Mouse (Mus musculus) right cerebral cortex, postnatal 4 days (tissue): Measurements from ENCODE around the gene Gm21866.
"Not testable (repeated sequence)": the region's sequence is repeated elsewhere in the genome, so short reads cannot be mapped to it uniquely, and the experiment has no call there.

Experiments used
- DNase-seq: peaks from one replicate; pipeline ENCODE4 v3.0.0-alpha.2; 2022

The Gm21866 gene

DNA sequence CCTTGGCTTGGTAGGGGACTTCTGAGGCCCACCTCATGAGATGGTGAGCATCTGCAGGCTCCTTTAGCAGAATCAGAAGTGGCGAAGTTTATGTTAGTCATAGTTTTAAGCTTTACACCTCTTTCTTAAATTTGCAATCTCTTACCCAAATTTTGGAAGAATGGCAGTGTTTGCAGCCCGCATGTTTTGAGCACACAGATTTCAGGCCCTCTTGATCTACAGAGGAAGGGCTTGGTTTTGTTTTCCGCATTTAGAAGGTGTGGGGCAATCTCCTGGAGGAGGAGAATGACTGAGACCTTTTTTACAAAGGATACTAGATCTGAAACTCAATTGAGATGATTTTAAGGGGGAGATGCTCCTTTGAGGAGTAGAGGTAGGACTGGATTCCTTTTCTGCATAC, at the start of gene Gm21866:
Gene Gm21866 (minus strand): TSS at position 101 of the 400 bp plus-strand sequence.
- not testable (repeated sequence) for DNase-seq

DNA sequence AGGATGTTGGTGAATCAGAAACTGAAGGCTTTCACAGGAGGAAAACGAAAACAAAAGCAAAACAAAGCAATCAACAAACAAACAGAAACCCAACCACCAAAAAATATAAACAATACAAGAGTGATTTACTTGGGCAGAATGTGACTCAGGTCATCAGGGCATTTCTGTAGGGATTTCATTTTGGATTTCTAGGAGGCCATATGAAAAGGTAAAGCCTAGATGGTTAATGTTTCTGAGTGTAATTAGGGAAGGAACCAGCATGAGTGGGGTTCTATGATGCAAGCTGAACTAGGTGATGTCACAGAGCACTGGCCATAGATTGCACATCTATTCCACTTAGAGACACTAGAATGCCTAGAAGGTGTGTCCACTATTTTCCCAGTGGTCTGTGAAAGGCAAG, 28.3 kb upstream of the Gm21866 start, which contains the start of gene Gm20773:
Gene Gm20773 (plus strand): TSS at position 301 of the 400 bp plus-strand sequence.
- not testable (repeated sequence) for DNase-seq
